In the genomic region with DNA sequence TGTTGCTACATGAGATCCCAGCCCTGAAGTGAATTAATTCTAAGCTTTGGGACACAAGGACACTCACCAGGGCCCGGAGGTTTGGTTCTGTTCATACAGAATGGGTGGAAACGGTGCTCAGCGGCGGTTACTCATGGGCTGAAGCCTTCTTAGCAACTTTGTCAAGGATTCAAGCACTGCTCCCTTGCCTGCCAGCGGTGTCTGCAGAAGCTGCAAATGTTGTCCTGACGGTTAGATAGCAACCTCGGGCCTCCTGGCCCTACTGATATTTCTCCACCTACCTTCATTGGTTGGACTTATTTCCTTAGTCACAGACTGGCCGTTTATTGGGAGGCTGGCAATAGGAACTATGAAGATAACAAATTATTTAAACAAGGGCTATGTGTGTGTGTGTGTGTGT, we compare ENCODE assay signal across 15 mouse cellular contexts. TPM values are rescaled to one million over a fixed set of nuclear protein-coding genes. Genes with fewer than 3 reads are reported as not detected.
A peak's percentile ranks its signal among the peaks of the same experiment; 100 is the strongest.
DNase-seq lines count a peak whose midpoint lies in the region; ATAC-seq and TF ChIP-seq lines count a peak whose summit lies in the region.
"Had no signal": no experiment of that assay in that cellular context is flagged by ENCODE, and none has a peak within 500 bp of the region (broad histone marks: within the 10 kb centered on the region; RNA-seq: fewer than 3 reads in every experiment).

No protein-coding gene starts in this region.

- H3K36me3 ChIP-seq in heart, embryonic 12.5 days: no peaks in the 10 kb centered on the region
- no peaks in the 10 kb centered on the region for H3K36me3 ChIP-seq in liver, embryonic 13.5 days
- no peaks in the 10 kb centered on the region for H3K36me3 ChIP-seq in forebrain, postnatal 0 days (ENCODE audit: insufficient read depth)
- no peaks in the 10 kb centered on the region for H3K36me3 ChIP-seq in midbrain, embryonic 15.5 days (replicated peaks)
- H3K36me3 ChIP-seq: forebrain, embryonic 12.5 days; kidney, embryonic 15.5 days had no signal

- peak overlapping the region; percentile 28; the same call in 1 of the 2 replicates for H3K27ac ChIP-seq in heart, embryonic 12.5 days (ENCODE audit: poor library complexity, severe bottlenecking)
- peak overlapping the region; percentile 95 for H3K27ac ChIP-seq in liver, embryonic 13.5 days
- no peak overlapping the region for H3K27ac ChIP-seq in forebrain, postnatal 0 days (ENCODE audit: low read depth, low read length)
- no peak overlapping the region for H3K27ac ChIP-seq in midbrain, embryonic 15.5 days
- H3K27ac ChIP-seq: forebrain, embryonic 12.5 days; kidney, embryonic 15.5 days; left cerebral cortex, adult 2 months had no signal

- H3K9me3 ChIP-seq in heart, embryonic 12.5 days (replicated peaks): no peaks in the 10 kb centered on the region
- H3K9me3 ChIP-seq in liver, embryonic 13.5 days (replicated peaks): no peaks in the 10 kb centered on the region
- H3K9me3 ChIP-seq in forebrain, postnatal 0 days (ENCODE audit: low read length): no peaks in the 10 kb centered on the region
- H3K9me3 ChIP-seq in midbrain, embryonic 15.5 days: no peaks in the 10 kb centered on the region
- H3K9me3 ChIP-seq: forebrain, embryonic 12.5 days; kidney, embryonic 15.5 days had no signal

- H3K4me1 ChIP-seq in heart, embryonic 12.5 days (replicated peaks): peaks cover 36% of the 10 kb centered on the region
- H3K4me1 ChIP-seq in liver, embryonic 13.5 days (replicated peaks): peaks cover 84% of the 10 kb centered on the region
- H3K4me1 ChIP-seq in forebrain, postnatal 0 days (ENCODE audit: insufficient read depth): no peaks in the 10 kb centered on the region; the same call in 1 of the 2 replicates
- H3K4me1 ChIP-seq in midbrain, embryonic 15.5 days: peaks cover 22% of the 10 kb centered on the region

- H3K9ac ChIP-seq in heart, embryonic 12.5 days: no peak overlapping the region
- H3K9ac ChIP-seq in liver, embryonic 13.5 days: peak overlapping the region; percentile 81
- no peak overlapping the region for H3K9ac ChIP-seq in forebrain, postnatal 0 days
- H3K9ac ChIP-seq in midbrain, embryonic 15.5 days: no peak overlapping the region
- H3K9ac ChIP-seq: forebrain, embryonic 12.5 days; kidney, embryonic 15.5 days had no signal

- 60% methylated on average over 8 of the region's 8 CpGs for WGBS in heart, embryonic 12.5 days
- WGBS in liver, embryonic 13.5 days (ENCODE audit: insufficient replicate concordance): 15% methylated on average over 8 of the region's 8 CpGs
- 80% methylated on average over 8 of the region's 8 CpGs for WGBS in forebrain, postnatal 0 days
- WGBS in midbrain, embryonic 15.5 days: 82% methylated on average over 8 of the region's 8 CpGs

- H3K4me2 ChIP-seq in heart, embryonic 12.5 days: no peak overlapping the region
- peak overlapping the region; percentile 67 for H3K4me2 ChIP-seq in liver, embryonic 13.5 days
- no peak overlapping the region for H3K4me2 ChIP-seq in forebrain, postnatal 0 days (ENCODE audit: low read depth)
- H3K4me2 ChIP-seq in midbrain, embryonic 15.5 days: no peak overlapping the region
- H3K4me2 ChIP-seq: forebrain, embryonic 12.5 days; kidney, embryonic 15.5 days had no signal

- H3K4me3 ChIP-seq in heart, embryonic 12.5 days: no peak overlapping the region
- H3K4me3 ChIP-seq in liver, embryonic 13.5 days (replicated peaks): peak overlapping the region; percentile 57
- H3K4me3 ChIP-seq in forebrain, postnatal 0 days (ENCODE audit: low read depth, low read length): no peak overlapping the region
- H3K4me3 ChIP-seq in midbrain, embryonic 15.5 days: no peak overlapping the region
- H3K4me3 ChIP-seq: forebrain, embryonic 12.5 days; kidney, embryonic 15.5 days; left cerebral cortex, adult 2 months had no signal

- no peaks in the 10 kb centered on the region for H3K27me3 ChIP-seq in heart, embryonic 12.5 days (replicated peaks)
- H3K27me3 ChIP-seq in liver, embryonic 13.5 days: no peaks in the 10 kb centered on the region
- no peaks in the 10 kb centered on the region for H3K27me3 ChIP-seq in forebrain, postnatal 0 days (ENCODE audit: insufficient read depth, low read length)
- H3K27me3 ChIP-seq in midbrain, embryonic 15.5 days (replicated peaks): no peaks in the 10 kb centered on the region
- H3K27me3 ChIP-seq: kidney, embryonic 15.5 days had no signal

- no peak for TF ChIP-seq CTCF in forebrain, postnatal 0 days (IDR thresholded peaks at IDR 0.05; ENCODE audit: low read depth)

- no peak for ATAC-seq in heart, embryonic 12.5 days (ENCODE audit: insufficient number of reproducible peaks, low FRiP score)
- ATAC-seq in liver, embryonic 13.5 days (ENCODE audit: low read depth): peak; percentile 87
- ATAC-seq in forebrain, postnatal 0 days: no peak
- no peak for ATAC-seq in midbrain, embryonic 15.5 days (replicated peaks)
- ATAC-seq: inflammation-experienced regulatory T-cells, adult 6 months had no signal

- DNase-seq in heart, adult 18-20 months: no peak
- DNase-seq in spleen, postnatal 14 days (ENCODE audit: low spot score in 2 of 2): peak; percentile 34 to 43
- no peak for DNase-seq in spleen, adult 18-20 months
- peak; percentile 80 for DNase-seq in liver, embryonic 13.5 days
- DNase-seq in forebrain, postnatal 0 days: no peak
- no peak for DNase-seq in gastrocnemius, postnatal 4 days (ENCODE audit: low spot score in 2 of 2)
- DNase-seq: adrenal gland, adult 8-10 months; cerebellum, postnatal 10 days; gastrocnemius, postnatal 10 days had no signal

RNA-seq across cellular contexts. Expression of a gene that starts 3.6 kb away (rescaled TPM):
- 3.5 and 3.7 TPM in 2 replicates for polyA plus RNA-seq in heart, embryonic 12.5 days (2016; fragmentation: Nextera tagmentation; extraction: Ambion mirVana)
- 10 to 100 TPM in 1 of 2 experiments, 1 to 10 TPM in 1; 7.5 to 10.2 TPM for total RNA-seq in heart, adult 18-20 months (2021)
- 3.6 and 3.7 TPM in 2 replicates for polyA plus RNA-seq in liver, embryonic 13.5 days (2015; fragmentation: Nextera tagmentation; extraction: Ambion mirVana)
- 3.3 and 3.5 TPM in 2 replicates for total RNA-seq in forebrain, postnatal 0 days (2014; rRNA removed)
- polyA plus RNA-seq in forebrain, postnatal 0 days (2015; fragmentation: Nextera tagmentation; extraction: Ambion mirVana): 0.28 and 0.64 TPM in 2 replicates
- total RNA-seq in gastrocnemius, postnatal 4 days (2021): 10 to 100 TPM; 14.1 to 15.1 TPM
- 1.4 TPM in 2 replicates for polyA plus RNA-seq in midbrain, embryonic 15.5 days (2015; fragmentation: Nextera tagmentation; extraction: Ambion mirVana)

Comparison
In these comparisons a context has a peak if more than half of its experiments do, and no peak if none do; other contexts are left out.
1. DNase-seq: peak in spleen, postnatal 14 days (2 of 2) and liver, embryonic 13.5 days (single experiment); none in heart, adult 18-20 months (0 of 2), spleen, adult 18-20 months (0 of 2), forebrain, postnatal 0 days (single experiment) and gastrocnemius, postnatal 4 days (0 of 2).
2. H3K27ac ChIP-seq: peak in heart, embryonic 12.5 days (single experiment) and liver, embryonic 13.5 days (single experiment); none in forebrain, postnatal 0 days (single experiment) and midbrain, embryonic 15.5 days (single experiment).